Mouse (Mus musculus) cerebellum, adult 9-11 months (tissue): ENCODE results near the gene Creb3.
"Not testable (repeated sequence)": the region's sequence is repeated elsewhere in the genome, so short reads cannot be mapped to it uniquely, and the experiment has no call there.

Source experiments
- DNase-seq: peaks from one replicate; pipeline ENCODE4 v3.0.0; 2022

The Creb3 gene

GRCm38 (mm10) chr4:43584444-43585416 is 22.6 kb downstream of the Creb3 start, which contains the start of gene Msmp:
Msmp (minus strand) TSS chr4:43584494.
- no peak for DNase-seq

GRCm38 (mm10) chr4:43585682-43586081 is 23.6 kb downstream of the Creb3 start:
- no peak for DNase-seq

GRCm38 (mm10) chr4:43586411-43586810 is 24.3 kb downstream of the Creb3 start:
- DNase-seq: peak; percentile 18

GRCm38 (mm10) chr4:43587681-43588080 is 25.5 kb downstream of the Creb3 start:
- no peak for DNase-seq

- no peak for DNase-seq
These were observed 29.4 kb downstream of the Creb3 start for GRCm38 (mm10) chr4:43591543-43591942.

GRCm38 (mm10) chr4:43591961-43592360 is 29.8 kb downstream of the Creb3 start:
- no peak for DNase-seq

GRCm38 (mm10) chr4:43593453-43593852 is 31.3 kb downstream of the Creb3 start:
- DNase-seq: no peak

GRCm38 (mm10) chr4:43596597-43596996 is 34.5 kb downstream of the Creb3 start:
- DNase-seq: not testable (repeated sequence)

GRCm38 (mm10) chr4:43598200-43598599 is 36.1 kb downstream of the Creb3 start:
- DNase-seq: no peak

GRCm38 (mm10) chr4:43598650-43599380 is 36.7 kb downstream of the Creb3 start:
- DNase-seq: no peak

GRCm38 (mm10) chr4:43600195-43600934 is 38.2 kb downstream of the Creb3 start:
- no peak for DNase-seq

GRCm38 (mm10) chr4:43604099-43604498 is 42.0 kb downstream of the Creb3 start:
- no peak for DNase-seq

- DNase-seq: no peak
These were observed 42.9 kb downstream of the Creb3 start for GRCm38 (mm10) chr4:43604751-43605685.

- DNase-seq: no peak
These were observed 50.4 kb downstream of the Creb3 start for GRCm38 (mm10) chr4:43612534-43612933.

- DNase-seq: no peak
These were observed 51.1 kb downstream of the Creb3 start for GRCm38 (mm10) chr4:43613060-43613730.
